Mouse (Mus musculus) myocyte (in vitro differentiated cells): ENCODE data around the gene Grb7.

Experiments
- CEBPB ChIP-seq: IDR thresholded peaks from 2 replicates; pipeline ENCODE4 v1.6.1; 2011; ENCODE audit warnings: mild to moderate bottlenecking, moderate library complexity; ENCODE audit not compliant: poor library complexity, insufficient read depth, severe bottlenecking
- E2F4 ChIP-seq: IDR thresholded peaks from one replicate; pipeline ENCODE4 v1.6.1; 2011; ENCODE audit warnings: mild to moderate bottlenecking, control low read depth, moderate library complexity; ENCODE audit not compliant: insufficient read depth
- MAX ChIP-seq: IDR thresholded peaks from one replicate; pipeline ENCODE4 v1.6.1; 2011; ENCODE audit warnings: low read depth, mild to moderate bottlenecking, control low read depth
- MYOD1 ChIP-seq, 3 experiments: IDR thresholded peaks; one replicate each; pipeline ENCODE4 v1.6.1; 2011; ENCODE audit warnings: control low read depth in 2 of 3, low read depth in 2 of 3, mild to moderate bottlenecking in 2 of 3, moderate library complexity in 1 of 3; ENCODE audit not compliant: insufficient read length in 2 of 3, control insufficient read depth in 1 of 3
- MYOG ChIP-seq, 3 experiments: IDR thresholded peaks; one replicate each; pipeline ENCODE4 v1.6.1; 2011; ENCODE audit warnings: control low read depth in 2 of 3, low read depth in 2 of 3, mild to moderate bottlenecking in 2 of 3; ENCODE audit not compliant: insufficient read length in 2 of 3, control insufficient read depth in 1 of 3, insufficient read depth in 1 of 3
- POLR2A ChIP-seq: IDR thresholded peaks from one replicate; pipeline ENCODE4 v1.6.1; 2011; ENCODE audit warnings: low read depth, mild to moderate bottlenecking, control low read depth, moderate library complexity; ENCODE audit not compliant: insufficient read length
- POLR2AphosphoS2 ChIP-seq: IDR thresholded peaks from one replicate; pipeline ENCODE4 v1.6.1; 2011; ENCODE audit warnings: low read depth, control low read depth; ENCODE audit not compliant: insufficient read length
- REST ChIP-seq: IDR thresholded peaks from one replicate; pipeline ENCODE4 v1.6.1; 2011; ENCODE audit warnings: mild to moderate bottlenecking, control low read depth, moderate library complexity; ENCODE audit not compliant: insufficient read depth, insufficient read length
- SRF ChIP-seq: IDR thresholded peaks from one replicate; pipeline ENCODE4 v1.6.1; 2011; ENCODE audit warnings: low read depth; ENCODE audit not compliant: control insufficient read depth, insufficient read length
- TCF12 ChIP-seq: IDR thresholded peaks from one replicate; pipeline ENCODE4 v1.6.1; 2011; ENCODE audit warnings: mild to moderate bottlenecking, control low read depth; ENCODE audit not compliant: poor library complexity, insufficient read depth, severe bottlenecking
- TCF3 ChIP-seq: IDR thresholded peaks from one replicate; pipeline ENCODE4 v1.6.1; 2011; ENCODE audit warnings: low read depth, control low read depth; ENCODE audit not compliant: insufficient read length
- USF1 ChIP-seq: IDR thresholded peaks from one replicate; pipeline ENCODE4 v1.6.1; 2011; ENCODE audit warnings: low read depth, mild to moderate bottlenecking, control low read depth, moderate library complexity

- TF ChIP-seq POLR2A = no peak
- no peak for TF ChIP-seq TCF12
- TF ChIP-seq MYOD1 (IDR thresholded peaks at IDR 0.05; ENCODE audit: control insufficient read depth in 1 of 3, insufficient read length in 2 of 3, low read depth in 2 of 3) = no peak
- TF ChIP-seq MYOG (IDR thresholded peaks at IDR 0.05; ENCODE audit: control insufficient read depth in 1 of 3, insufficient read depth in 1 of 3, insufficient read length in 2 of 3, low read depth in 2 of 3) = no peak
- TF ChIP-seq POLR2AphosphoS2 = no peak
- TF ChIP-seq USF1 = no peak
- no peak for TF ChIP-seq MAX
- TF ChIP-seq E2F4 = no peak
- TF ChIP-seq REST = no peak
- TF ChIP-seq SRF = no peak
- TF ChIP-seq CEBPB = no peak
- no peak for TF ChIP-seq TCF3
Measured at GRCm38 (mm10) chr11:98449921-98450771, 4.0 kb downstream of the Grb7 start.
